Mouse (Mus musculus) hindbrain, embryonic 11.5 days (tissue): Measurements from ENCODE around the gene Dok3. TPM values are rescaled to one million over a fixed set of nuclear protein-coding genes. Genes with fewer than 3 reads are reported as not detected.

ENCODE experiments used
- ATAC-seq: fragments of 200-750 bp; cut with Nextera tagmentation; 2 replicates; pipeline ENCODE4 v1.8.0; 2017; ENCODE audit warnings: mild to moderate bottlenecking, moderate TSS enrichment, moderate library complexity; ENCODE audit not compliant: low FRiP score
- DNase-seq: peaks from one replicate; pipeline ENCODE4 v3.0.0-alpha.2; 2015; ENCODE audit warnings: low spot score
- H3K27ac ChIP-seq: fragments of 300-500 bp; sonication (generic); 2 replicates; pipeline ENCODE4 v1.5.1; 2014; ENCODE audit warnings: mild to moderate bottlenecking, low read depth, low read length
- H3K27me3 ChIP-seq: fragments of 300-500 bp; sonication (generic); 2 replicates; pipeline ENCODE4 v1.6.1; 2014; ENCODE audit warnings: mild to moderate bottlenecking, low read length, moderate library complexity, mixed read lengths; ENCODE audit not compliant: control insufficient read depth, insufficient read depth
- H3K36me3 ChIP-seq: fragments of 300-500 bp; sonication (generic); 2 replicates; pipeline ENCODE4 v1.6.1; 2014; ENCODE audit warnings: mild to moderate bottlenecking, low read length, moderate library complexity, mixed read lengths; ENCODE audit not compliant: control insufficient read depth, insufficient read depth
- H3K4me1 ChIP-seq: fragments of 300-500 bp; sonication (generic); replicated peaks from 2 replicates; pipeline ENCODE4 v1.6.1; 2014; ENCODE audit warnings: low read length, mixed read lengths; ENCODE audit not compliant: control insufficient read depth, insufficient read depth
- H3K4me2 ChIP-seq: fragments of 300-500 bp; sonication (generic); replicated peaks from 2 replicates; pipeline ENCODE4 v1.6.1; 2014; ENCODE audit warnings: mild to moderate bottlenecking, low read depth, low read length
- H3K4me3 ChIP-seq: fragments of 300-500 bp; sonication (generic); 2 replicates; pipeline ENCODE4 v1.5.1; 2014; ENCODE audit warnings: low read depth, low read length
- H3K9ac ChIP-seq: fragments of 300-500 bp; sonication (generic); 2 replicates; pipeline ENCODE4 v1.6.1; 2014; ENCODE audit warnings: low read depth, low read length
- H3K9me3 ChIP-seq: fragments of 300-500 bp; sonication (generic); 2 replicates; pipeline ENCODE4 v1.6.1; 2016; ENCODE audit warnings: low read length; ENCODE audit not compliant: control insufficient read depth
- WGBS: fragments of 180-500 bp; shearing (Covaris S2); extraction: QIAGEN DNeasy Blood & Tissue Kit; methylation state at CpG from one replicate; pipeline ENCODE4 v1.1.7; 2014; 5-methylcytosine and 5-hydroxymethylcytosine counted together
- polyA plus RNA-seq: library from polyadenylated mRNA; unstranded; fragments of >200 nt; fragmentation: Nextera tagmentation; extraction: Ambion mirVana; gene quantifications from 2 replicates; pipeline ENCODE4 v1.2.1, GENCODE M21; 2014

The Dok3 gene
- polyA plus RNA-seq, 1 experiment from 2014 or later: 2.2 TPM

GRCm38 (mm10) chr13:55483593-55483992, 45.5 kb downstream of the Dok3 start:
- Histone ChIP-seq H3K4me3 (peak overlapping the region; percentile 4; the same call in 1 of the 2 replicates), H3K27ac (peak overlapping the region; percentile 99), H3K4me1 (peaks cover 31% of the 10 kb centered on the region), H3K9me3 (no peaks in the 10 kb centered on the region), H3K9ac (no peak overlapping the region), H3K36me3 (peaks cover 24% of the 10 kb centered on the region), H3K4me2 (peak overlapping the region; percentile 96), H3K27me3 (no peaks in the 10 kb centered on the region)
- 23% methylated on average over 13 of the region's 15 CpGs for WGBS
- DNase-seq: peak; percentile 88
- ATAC-seq: peak; percentile 31; the same call in 1 of the 2 replicates

DNA sequence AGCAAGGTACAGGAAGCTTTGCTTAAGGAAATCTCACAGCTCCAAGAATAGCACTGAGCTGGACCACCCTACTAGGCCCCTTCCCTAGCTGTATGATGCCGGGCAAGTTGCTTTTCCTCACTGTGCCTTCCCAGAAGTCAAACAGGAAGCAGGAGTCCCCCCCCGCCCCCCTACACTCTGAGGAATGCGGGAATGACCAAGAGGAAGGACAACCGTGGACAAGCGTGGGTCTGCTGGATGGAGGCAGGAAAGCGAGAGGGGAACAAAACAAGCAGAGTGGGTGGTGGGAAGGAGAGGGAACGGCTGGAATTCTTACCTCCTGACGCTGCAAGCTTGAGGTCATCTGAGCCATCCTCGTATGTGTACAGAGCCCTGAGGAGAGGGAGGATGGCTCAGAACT, 46.0 kb downstream of the Dok3 start:
- no peaks in the 10 kb centered on the region for H3K9me3 ChIP-seq
- DNase-seq (no peak), ATAC-seq (no peak)
- H3K9ac ChIP-seq: no peak overlapping the region
- WGBS: 56% methylated on average over 9 of the region's 9 CpGs
- H3K4me2 ChIP-seq: peak overlapping the region; percentile 26
- H3K27me3 ChIP-seq: no peaks in the 10 kb centered on the region
- H3K27ac ChIP-seq: peak overlapping the region; percentile 99
- peaks cover 31% of the 10 kb centered on the region for H3K4me1 ChIP-seq
- peak overlapping the region; percentile 4; the same call in 1 of the 2 replicates for H3K4me3 ChIP-seq
- H3K36me3 ChIP-seq: peaks cover 24% of the 10 kb centered on the region

DNA sequence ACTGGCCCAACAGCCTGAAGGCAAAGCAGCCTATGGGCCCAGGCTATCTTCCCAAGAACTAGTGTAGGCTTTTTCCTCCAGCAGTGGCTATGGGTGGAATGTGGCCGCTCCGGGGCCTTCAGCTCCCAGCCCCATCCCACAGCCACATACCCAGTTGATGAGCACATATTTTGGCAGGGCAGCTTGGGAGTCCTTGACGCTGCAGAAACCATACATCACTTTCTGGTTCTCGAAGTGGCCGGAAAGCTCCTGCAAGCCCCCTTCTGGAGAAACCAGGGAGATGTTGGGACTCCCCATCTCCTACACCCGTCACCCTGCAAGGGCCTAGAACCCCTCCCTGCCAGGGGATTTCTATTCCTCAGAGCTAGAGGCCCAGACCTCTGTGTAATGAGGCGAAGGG, 46.6 kb downstream of the Dok3 start:
- Histone ChIP-seq H3K4me3 (no peak overlapping the region), H3K9ac (no peak overlapping the region), H3K27me3 (no peaks in the 10 kb centered on the region), H3K4me2 (no peak overlapping the region; the same call in 1 of the 2 replicates), H3K9me3 (no peaks in the 10 kb centered on the region), H3K36me3 (peaks cover 24% of the 10 kb centered on the region), H3K4me1 (peaks cover 31% of the 10 kb centered on the region), H3K27ac (no peak overlapping the region; the same call in 1 of the 2 replicates)
- DNase-seq (no peak), ATAC-seq (no peak)
- WGBS: 91% methylated on average over 7 of the region's 7 CpGs

- peaks cover 35% of the 10 kb centered on the region for H3K36me3 ChIP-seq
- H3K27ac ChIP-seq: no peak overlapping the region
- DNase-seq (no peak), ATAC-seq (no peak)
- H3K9me3 ChIP-seq: no peaks in the 10 kb centered on the region
- no peak overlapping the region for H3K4me3 ChIP-seq
- peaks cover 28% of the 10 kb centered on the region for H3K4me1 ChIP-seq
- no peak overlapping the region for H3K9ac ChIP-seq
- H3K27me3 ChIP-seq: 0 out of 2 replicates have a peak, but pooled peaks cover 3% of the 10 kb centered on the region
- H3K4me2 ChIP-seq: no peak overlapping the region
Measured at GRCm38 (mm10) chr13:55479929-55480328, 49.2 kb downstream of the Dok3 start.

- Histone ChIP-seq H3K9me3 (no peaks in the 10 kb centered on the region), H3K9ac (no peak overlapping the region), H3K4me3 (no peak overlapping the region), H3K4me1 (peaks cover 30% of the 10 kb centered on the region), H3K4me2 (no peak overlapping the region), H3K36me3 (peaks cover 38% of the 10 kb centered on the region), H3K27ac (no peak overlapping the region), H3K27me3 (0 out of 2 replicates have a peak, but pooled peaks cover 3% of the 10 kb centered on the region)
- ATAC-seq (no peak), DNase-seq (no peak)
- WGBS: 84% methylated on average over 7 of the region's 7 CpGs
Measured at GRCm38 (mm10) chr13:55479008-55479407, 50.1 kb downstream of the Dok3 start.

DNA sequence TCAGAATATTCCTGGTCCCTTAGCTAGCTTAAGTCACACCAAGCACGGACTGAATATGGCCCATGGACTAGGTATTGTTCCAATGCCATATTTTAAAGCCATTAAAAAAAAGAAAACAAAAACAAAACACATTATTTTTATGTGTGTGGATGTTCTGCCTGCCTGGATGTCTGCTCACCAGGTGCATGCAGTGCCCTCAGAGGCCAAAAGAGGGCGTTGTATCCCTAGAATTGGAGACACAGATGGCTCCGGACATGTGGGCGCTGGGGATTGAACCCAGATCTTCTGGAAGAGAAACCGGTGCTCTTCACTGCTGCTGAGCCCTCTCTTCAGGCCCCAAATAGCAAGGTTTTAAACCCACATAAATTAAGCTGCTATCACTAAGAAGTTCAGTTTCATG, 51.1 kb downstream of the Dok3 start:
- H3K4me3 ChIP-seq: no peak overlapping the region
- H3K36me3 ChIP-seq: peaks cover 38% of the 10 kb centered on the region
- H3K4me1 ChIP-seq: peaks cover 32% of the 10 kb centered on the region
- ATAC-seq (no peak), DNase-seq (peak; percentile 65)
- no peak overlapping the region for H3K4me2 ChIP-seq
- no peak overlapping the region for H3K27ac ChIP-seq
- 0 out of 2 replicates have a peak, but pooled peaks cover 3% of the 10 kb centered on the region for H3K27me3 ChIP-seq
- H3K9ac ChIP-seq: no peak overlapping the region
- WGBS: 50% methylated on average over 5 of the region's 5 CpGs
- H3K9me3 ChIP-seq: no peaks in the 10 kb centered on the region

- 0 out of 2 replicates have a peak, but pooled peaks cover 3% of the 10 kb centered on the region for H3K27me3 ChIP-seq
- ATAC-seq: no peak
- H3K9ac ChIP-seq: no peak overlapping the region
- H3K4me2 ChIP-seq: no peak overlapping the region
- H3K4me3 ChIP-seq: no peak overlapping the region
- H3K4me1 ChIP-seq: peaks cover 30% of the 10 kb centered on the region
- no peak for DNase-seq
- peaks cover 35% of the 10 kb centered on the region for H3K36me3 ChIP-seq
- 78% methylated on average over 16 of the region's 16 CpGs for WGBS
- H3K9me3 ChIP-seq: no peaks in the 10 kb centered on the region
- no peak overlapping the region for H3K27ac ChIP-seq
Measured at GRCm38 (mm10) chr13:55477492-55477891, 51.6 kb downstream of the Dok3 start.

- 94% methylated on average over 8 of the region's 8 CpGs for WGBS
- no peak overlapping the region for H3K4me3 ChIP-seq
- no peak overlapping the region for H3K4me2 ChIP-seq
- no peak overlapping the region for H3K27ac ChIP-seq
- peaks cover 30% of the 10 kb centered on the region for H3K4me1 ChIP-seq
- H3K9ac ChIP-seq: no peak overlapping the region
- H3K9me3 ChIP-seq: no peaks in the 10 kb centered on the region
- H3K36me3 ChIP-seq: peaks cover 30% of the 10 kb centered on the region
- DNase-seq (no peak), ATAC-seq (no peak)
- 0 out of 2 replicates have a peak, but pooled peaks cover 3% of the 10 kb centered on the region for H3K27me3 ChIP-seq
Measured at GRCm38 (mm10) chr13:55476256-55476655, 52.8 kb downstream of the Dok3 start.

GRCm38 (mm10) chr13:55475750-55476149, 53.3 kb downstream of the Dok3 start:
- no peaks in the 10 kb centered on the region for H3K9me3 ChIP-seq
- no peak overlapping the region for H3K4me3 ChIP-seq
- 87% methylated on average over 5 of the region's 5 CpGs for WGBS
- H3K4me2 ChIP-seq: no peak overlapping the region
- no peak overlapping the region for H3K27ac ChIP-seq
- DNase-seq: no peak
- no peak for ATAC-seq
- H3K9ac ChIP-seq: no peak overlapping the region
- 0 out of 2 replicates have a peak, but pooled peaks cover 3% of the 10 kb centered on the region for H3K27me3 ChIP-seq
- H3K36me3 ChIP-seq: peaks cover 25% of the 10 kb centered on the region
- peaks cover 34% of the 10 kb centered on the region for H3K4me1 ChIP-seq
